In the genomic region with DNA sequence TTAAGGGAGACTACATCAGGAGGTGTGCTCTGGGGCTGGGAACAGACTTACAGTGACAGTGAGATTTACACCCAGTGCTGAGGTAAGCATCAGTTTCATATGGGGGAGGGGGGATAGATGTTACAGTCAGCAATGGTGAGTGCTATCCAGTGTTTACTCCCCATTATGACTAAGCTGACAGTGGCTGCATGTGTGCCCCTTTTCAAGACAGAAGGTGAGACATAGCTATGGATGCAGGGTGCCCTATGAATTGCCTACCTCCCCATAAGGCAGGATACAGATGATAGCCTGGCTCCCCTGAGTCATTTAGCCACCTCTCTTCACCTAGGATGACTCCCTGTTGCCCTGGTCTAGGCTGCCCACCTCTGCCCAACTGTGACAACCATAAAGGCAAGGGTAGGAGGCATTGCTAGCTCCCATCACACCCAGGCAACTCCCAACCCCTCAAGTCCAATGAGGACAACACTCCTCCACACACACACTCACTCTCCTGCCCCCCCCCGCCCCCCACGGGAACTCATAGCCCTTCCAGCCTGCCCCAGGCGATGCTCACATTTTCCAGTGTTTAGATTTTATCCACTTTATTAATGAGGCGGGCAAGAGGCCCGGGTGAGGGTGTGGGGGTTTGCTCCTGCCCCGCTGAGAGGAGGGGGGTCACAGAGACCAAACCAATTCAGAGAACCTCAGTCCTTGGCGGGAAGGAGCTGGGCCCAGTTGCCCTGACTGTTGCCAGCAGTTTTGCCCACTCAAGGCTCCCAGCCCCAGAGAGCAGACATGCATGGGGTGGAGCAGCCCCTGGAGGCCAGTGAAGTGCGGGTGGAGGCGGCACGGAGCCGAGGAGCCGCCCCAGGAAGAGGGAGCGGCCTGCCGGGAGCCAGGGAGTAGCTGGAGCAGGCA, we compare ENCODE assay signal across 8 mouse cellular contexts. TPM values are rescaled to one million over a fixed set of nuclear protein-coding genes. Genes with fewer than 3 reads are reported as not detected.
A peak's percentile ranks its signal among the peaks of the same experiment; 100 is the strongest.
DNase-seq lines count a peak whose midpoint lies in the region; ATAC-seq and TF ChIP-seq lines count a peak whose summit lies in the region.
"Had no signal": no experiment of that assay in that cellular context is flagged by ENCODE, and none has a peak within 500 bp of the region (broad histone marks: within the 10 kb centered on the region; RNA-seq: fewer than 3 reads in every experiment).

A gene (plus strand): TSS at position 710 of the 897 bp plus-strand sequence.

- peaks cover 10% of the 10 kb centered on the region; the same call in 1 of the 2 replicates for H3K36me3 ChIP-seq in forebrain, embryonic 16.5 days (ENCODE audit: control insufficient read depth, insufficient read depth)
- H3K36me3 ChIP-seq in hindbrain, embryonic 11.5 days (ENCODE audit: control insufficient read depth, insufficient read depth, low read length), result no peaks in the 10 kb centered on the region
- peaks cover 23% of the 10 kb centered on the region for H3K36me3 ChIP-seq in limb, embryonic 14.5 days (ENCODE audit: control insufficient read depth, insufficient read depth, low read length)

- 0 out of 2 replicates have a peak within 1 kb of the TSS, but pooled peaks have one; percentile 17 for H3K9ac ChIP-seq in forebrain, embryonic 16.5 days (replicated peaks; ENCODE audit: low read depth, low read length)
- 0 out of 2 replicates have a peak within 1 kb of the TSS, but pooled peaks have one; percentile 23 for H3K9ac ChIP-seq in hindbrain, embryonic 11.5 days (ENCODE audit: low read depth, low read length)
- peak within 1 kb of the TSS; percentile 18; the same call in 1 of the 2 replicates for H3K9ac ChIP-seq in limb, embryonic 14.5 days (ENCODE audit: low read depth, low read length, severe bottlenecking)
- H3K9ac ChIP-seq: liver, embryonic 14.5 days had no signal

- WGBS in forebrain, embryonic 16.5 days, result 36% methylated on average over 14 of the region's 14 CpGs
- 39% methylated on average over 14 of the region's 14 CpGs for WGBS in hindbrain, embryonic 11.5 days
- WGBS in limb, embryonic 14.5 days, result 23% methylated on average over 14 of the region's 14 CpGs

- H3K27me3 ChIP-seq in forebrain, embryonic 16.5 days (replicated peaks; ENCODE audit: control insufficient read depth, insufficient read depth, low read length), result no peaks in the 10 kb centered on the region
- peaks cover 6% of the 10 kb centered on the region for H3K27me3 ChIP-seq in hindbrain, embryonic 11.5 days (ENCODE audit: control insufficient read depth, insufficient read depth, low read length)
- no peaks in the 10 kb centered on the region for H3K27me3 ChIP-seq in limb, embryonic 14.5 days (ENCODE audit: control insufficient read depth, insufficient read depth, low read length)

- DNase-seq in urinary bladder, adult 18-20 months (ENCODE audit: low spot score in 2 of 2), result peak; percentile 46 to 64
- no peak for DNase-seq in urinary bladder, postnatal 10 days (ENCODE audit: low spot score)
- peak; percentile 17 for DNase-seq in hindbrain, embryonic 11.5 days (ENCODE audit: low spot score)
- DNase-seq in limb, embryonic 14.5 days (ENCODE audit: low spot score), result peak; percentile 34
- peak; percentile 50 to 71 for DNase-seq in urinary bladder, postnatal 36 days (ENCODE audit: low spot score in 2 of 2)
- DNase-seq in right cerebral cortex, adult 18-20 months, result no peak

- H3K9me3 ChIP-seq in forebrain, embryonic 16.5 days (ENCODE audit: control insufficient read depth, low read length), result no peaks in the 10 kb centered on the region
- no peaks in the 10 kb centered on the region for H3K9me3 ChIP-seq in hindbrain, embryonic 11.5 days (ENCODE audit: control insufficient read depth, low read length)
- no peaks in the 10 kb centered on the region for H3K9me3 ChIP-seq in limb, embryonic 14.5 days (ENCODE audit: control insufficient read depth, low read length)

- no peak within 1 kb of the TSS for H3K27ac ChIP-seq in forebrain, embryonic 16.5 days (ENCODE audit: low read length)
- no peak within 1 kb of the TSS for H3K27ac ChIP-seq in hindbrain, embryonic 11.5 days (ENCODE audit: low read depth, low read length)
- H3K27ac ChIP-seq in limb, embryonic 14.5 days (replicated peaks; ENCODE audit: low read depth, low read length), result no peak within 1 kb of the TSS
- H3K27ac ChIP-seq: liver, embryonic 14.5 days had no signal

- TF ChIP-seq POLR2A in limb, embryonic 14.5 days (IDR thresholded peaks at IDR 0.05; ENCODE audit: borderline replicate concordance, extremely low read depth, insufficient read depth, insufficient read length), result no peak

- no peak within 1 kb of the TSS for H3K4me2 ChIP-seq in forebrain, embryonic 16.5 days (ENCODE audit: low read length)
- no peak within 1 kb of the TSS for H3K4me2 ChIP-seq in hindbrain, embryonic 11.5 days (replicated peaks; ENCODE audit: low read depth, low read length)
- H3K4me2 ChIP-seq in limb, embryonic 14.5 days (replicated peaks; ENCODE audit: low read depth, low read length, severe bottlenecking), result peak within 1 kb of the TSS; percentile 28

- no peak; the same call in 1 of the 2 replicates for ATAC-seq in forebrain, embryonic 16.5 days
- no peak for ATAC-seq in hindbrain, embryonic 11.5 days (ENCODE audit: low FRiP score)
- ATAC-seq in limb, embryonic 14.5 days (ENCODE audit: low FRiP score, low read depth), result peak; percentile 9; the same call in 1 of the 2 replicates

- no peak within 1 kb of the TSS for H3K4me3 ChIP-seq in forebrain, embryonic 16.5 days (replicated peaks; ENCODE audit: low read length)
- H3K4me3 ChIP-seq in hindbrain, embryonic 11.5 days (ENCODE audit: low read depth, low read length), result no peak within 1 kb of the TSS
- H3K4me3 ChIP-seq in limb, embryonic 14.5 days (replicated peaks; ENCODE audit: low read length), result no peak within 1 kb of the TSS

- peaks cover 35% of the 10 kb centered on the region for H3K4me1 ChIP-seq in forebrain, embryonic 16.5 days (replicated peaks; ENCODE audit: control insufficient read depth, insufficient read depth, low read length)
- H3K4me1 ChIP-seq in hindbrain, embryonic 11.5 days (replicated peaks; ENCODE audit: control insufficient read depth, insufficient read depth, low read length), result peaks cover 9% of the 10 kb centered on the region
- peaks cover 40% of the 10 kb centered on the region for H3K4me1 ChIP-seq in limb, embryonic 14.5 days (ENCODE audit: control insufficient read depth, insufficient read depth, low read length)

RNA-seq across cellular contexts. Expression of the gene that starts here (rescaled TPM):
- 0.45 and 1.3 TPM in 2 replicates for polyA plus RNA-seq in forebrain, embryonic 16.5 days (2015; fragmentation: Nextera tagmentation; extraction: Ambion mirVana)
- polyA plus RNA-seq in hindbrain, embryonic 11.5 days (2014; fragmentation: Nextera tagmentation; extraction: Ambion mirVana), result 0.49 and 1.0 TPM in 2 replicates
- 2.7 and 2.8 TPM in 2 replicates for polyA plus RNA-seq in limb, embryonic 14.5 days (2012; rRNA removed)
- 0.40 and 0.83 TPM in 2 replicates for polyA plus RNA-seq in limb, embryonic 14.5 days (2014; fragmentation: Nextera tagmentation; extraction: Ambion mirVana)

Comparison
In these comparisons a context has a peak if more than half of its experiments do, and no peak if none do; other contexts are left out.
1. DNase-seq: peak in urinary bladder, adult 18-20 months (2 of 2), hindbrain, embryonic 11.5 days (single experiment), limb, embryonic 14.5 days (single experiment) and urinary bladder, postnatal 36 days (2 of 2); none in urinary bladder, postnatal 10 days (single experiment) and right cerebral cortex, adult 18-20 months (single experiment).
2. Peak in every context shown above with its lines, with median percentiles within 50 percentile points of each other: H3K9ac ChIP-seq.